Mouse (Mus musculus) MEL (cell line): ENCODE measurements around the gene Actr3. TPM values are rescaled to one million over a fixed set of nuclear protein-coding genes. Genes with fewer than 3 reads are reported as not detected.

Source experiments
- DNase-seq: peaks from one replicate; pipeline ENCODE4 v3.0.0; 2011; ENCODE audit warnings: low read depth, low spot score
- H3K27ac ChIP-seq: 2 replicates; pipeline ENCODE4 v1.5.1; 2012; ENCODE audit warnings: low read depth, mild to moderate bottlenecking, control low read depth, low read length, moderate library complexity; ENCODE audit not compliant: control insufficient read depth
- H3K27me3 ChIP-seq, 2 experiments: fragments of 150-350 bp in 1 of 2; sonication (generic) in 1 of 2; 2 replicates each; pipeline ENCODE4 v1.6.1; 2012; ENCODE audit warnings: low read length in 2 of 2, mild to moderate bottlenecking in 2 of 2, improper control_type of control experiment in 1 of 2, moderate library complexity in 1 of 2; ENCODE audit not compliant: insufficient read depth in 2 of 2, control insufficient read depth in 1 of 2
- H3K36me3 ChIP-seq, 2 experiments: 2 replicates each; pipeline ENCODE4 v1.6.1; 2012 to 2014; ENCODE audit warnings: low read length in 2 of 2, improper control_type of control experiment in 1 of 2, inconsistent platforms in 1 of 2, mild to moderate bottlenecking in 1 of 2; ENCODE audit not compliant: insufficient read depth in 2 of 2, control insufficient read depth in 1 of 2
- H3K4me1 ChIP-seq, 2 experiments: fragments of 150-350 bp in 1 of 2; sonication (generic) in 1 of 2; 2 replicates each; pipeline ENCODE4 v1.6.1; 2012; ENCODE audit warnings: low read length in 2 of 2, improper control_type of control experiment in 1 of 2, mild to moderate bottlenecking in 1 of 2; ENCODE audit not compliant: insufficient read depth in 2 of 2, control insufficient read depth in 1 of 2
- H3K4me3 ChIP-seq, 2 experiments: fragments of 150-350 bp in 1 of 2; sonication (generic) in 1 of 2; 2 replicates each; pipeline ENCODE4 v1.5.1; 2012; ENCODE audit warnings: low read depth in 2 of 2, low read length in 2 of 2, mild to moderate bottlenecking in 2 of 2, moderate library complexity in 2 of 2, control low read depth in 1 of 2, improper control_type of control experiment in 1 of 2; ENCODE audit not compliant: control insufficient read depth in 1 of 2, insufficient read depth in 1 of 2
- H3K79me2 ChIP-seq: 2 replicates; pipeline ENCODE4 v1.6.1; 2012; ENCODE audit warnings: mild to moderate bottlenecking, low read length, moderate library complexity; ENCODE audit not compliant: control insufficient read depth, poor library complexity, insufficient read depth
- H3K9ac ChIP-seq: 2 replicates; pipeline ENCODE4 v1.6.1; 2012; ENCODE audit warnings: low read depth, mild to moderate bottlenecking, control low read depth, low read length, moderate library complexity; ENCODE audit not compliant: control insufficient read depth, poor library complexity, severe bottlenecking
- H3K9me3 ChIP-seq: fragments of 150-350 bp; sonication (generic); replicated peaks from 2 replicates; pipeline ENCODE4 v1.6.1; 2012; ENCODE audit warnings: mild to moderate bottlenecking, low read length, improper control_type of control experiment, moderate library complexity; ENCODE audit not compliant: insufficient read depth
- BHLHE40 ChIP-seq: IDR thresholded peaks from 2 replicates; pipeline ENCODE4 v1.6.1; 2012; ENCODE audit warnings: low read depth, mild to moderate bottlenecking, inconsistent platforms, low read length, improper control_type of control experiment, borderline replicate concordance
- CHD2 ChIP-seq: IDR thresholded peaks from 2 replicates; pipeline ENCODE4 v1.6.1; 2011; ENCODE audit warnings: low read length, improper control_type of control experiment
- CTCF ChIP-seq, 3 experiments: IDR thresholded peaks in 2 of 3; conservative IDR thresholded peaks in 1 of 3; 2 replicates each; pipeline ENCODE4 v1.5.1; 2011 to 2012; ENCODE audit warnings: low read length in 3 of 3, low read depth in 2 of 3, mild to moderate bottlenecking in 2 of 3, improper control_type of control experiment in 1 of 3, inconsistent platforms in 1 of 3, mixed read lengths in 1 of 3, moderate library complexity in 1 of 3; ENCODE audit not compliant: control insufficient read depth in 1 of 3, insufficient read depth in 1 of 3, poor library complexity in 1 of 3, severe bottlenecking in 1 of 3
- E2F4 ChIP-seq: IDR thresholded peaks from 2 replicates; pipeline ENCODE4 v1.6.1; 2011; ENCODE audit warnings: low read depth, low read length, improper control_type of control experiment, borderline replicate concordance
- ETS1 ChIP-seq: IDR thresholded peaks from 2 replicates; pipeline ENCODE4 v1.6.1; 2012; ENCODE audit warnings: low read depth, mild to moderate bottlenecking, inconsistent platforms, low read length, improper control_type of control experiment, moderate library complexity
- GATA1 ChIP-seq: IDR thresholded peaks from 2 replicates; pipeline ENCODE4 v1.6.1; 2011; ENCODE audit warnings: low read depth, low read length, improper control_type of control experiment
- HCFC1 ChIP-seq: IDR thresholded peaks from 2 replicates; pipeline ENCODE4 v1.6.1; 2012; ENCODE audit warnings: low read depth, mild to moderate bottlenecking, inconsistent platforms, low read length, improper control_type of control experiment, moderate library complexity
- JUND ChIP-seq: IDR thresholded peaks from 2 replicates; pipeline ENCODE4 v1.6.1; 2011; ENCODE audit warnings: low read depth, mild to moderate bottlenecking, improper control_type of control experiment, low read length
- MAX ChIP-seq: IDR thresholded peaks from 2 replicates; pipeline ENCODE4 v1.6.1; 2011; ENCODE audit warnings: low read length, improper control_type of control experiment
- MAZ ChIP-seq: IDR thresholded peaks from 2 replicates; pipeline ENCODE4 v1.6.1; 2012; ENCODE audit warnings: low read depth, mild to moderate bottlenecking, inconsistent platforms, low read length, improper control_type of control experiment
- MXI1 ChIP-seq: IDR thresholded peaks from 2 replicates; pipeline ENCODE4 v1.6.1; 2011; ENCODE audit warnings: mild to moderate bottlenecking, low read depth, low read length, improper control_type of control experiment
- MYB ChIP-seq: IDR thresholded peaks from 2 replicates; pipeline ENCODE4 v1.6.1; 2011; ENCODE audit warnings: mild to moderate bottlenecking, low read depth, low read length, improper control_type of control experiment
- NELFE ChIP-seq: IDR thresholded peaks from 2 replicates; pipeline ENCODE4 v1.6.1; 2011; ENCODE audit warnings: low read depth, low read length, improper control_type of control experiment
- NRF1 ChIP-seq: IDR thresholded peaks from 2 replicates; pipeline ENCODE4 v1.6.1; 2014; ENCODE audit warnings: low read depth, mild to moderate bottlenecking, inconsistent platforms, low read length, improper control_type of control experiment, moderate library complexity; ENCODE audit not compliant: poor library complexity, insufficient read depth, severe bottlenecking
- POLR2A ChIP-seq, 2 experiments: IDR thresholded peaks; 2 replicates each; pipeline ENCODE4 v1.6.1; 2011 to 2012; ENCODE audit warnings: low read length in 2 of 2, mild to moderate bottlenecking in 2 of 2, control low read depth in 1 of 2, improper control_type of control experiment in 1 of 2, low read depth in 1 of 2, moderate library complexity in 1 of 2; ENCODE audit not compliant: control insufficient read depth in 1 of 2, insufficient read depth in 1 of 2, poor library complexity in 1 of 2
- POLR2AphosphoS5 ChIP-seq: IDR thresholded peaks from 2 replicates; pipeline ENCODE4 v1.6.1; 2012; ENCODE audit warnings: low read depth, borderline replicate concordance, mild to moderate bottlenecking, inconsistent platforms, low read length, moderate library complexity, mixed read lengths
- RCOR1 ChIP-seq: IDR thresholded peaks from 2 replicates; pipeline ENCODE4 v1.6.1; 2012; ENCODE audit warnings: low read depth, mild to moderate bottlenecking, inconsistent platforms, low read length, improper control_type of control experiment
- TAL1 ChIP-seq: IDR thresholded peaks from 2 replicates; pipeline ENCODE4 v1.6.1; 2012; ENCODE audit warnings: mild to moderate bottlenecking, inconsistent platforms, low read length, moderate library complexity, mixed read lengths
- TCF12 ChIP-seq: IDR thresholded peaks from 2 replicates; pipeline ENCODE4 v1.6.1; 2014; ENCODE audit warnings: low read depth, mild to moderate bottlenecking, inconsistent platforms, low read length, improper control_type of control experiment, moderate library complexity
- UBTF ChIP-seq: IDR thresholded peaks from 2 replicates; pipeline ENCODE4 v1.6.1; 2012; ENCODE audit warnings: low read depth, mild to moderate bottlenecking, inconsistent platforms, low read length, improper control_type of control experiment, moderate library complexity, borderline replicate concordance; ENCODE audit not compliant: insufficient read depth
- USF1 ChIP-seq: IDR thresholded peaks from 2 replicates; pipeline ENCODE4 v1.6.1; 2014; ENCODE audit warnings: low read depth, mild to moderate bottlenecking, inconsistent platforms, low read length, improper control_type of control experiment, moderate library complexity
- USF2 ChIP-seq, 2 experiments: IDR thresholded peaks; 2 replicates each; pipeline ENCODE4 v1.6.1; 2011 to 2012; ENCODE audit warnings: improper control_type of control experiment in 2 of 2, low read length in 2 of 2, borderline replicate concordance in 1 of 2, inconsistent platforms in 1 of 2, low read depth in 1 of 2, mild to moderate bottlenecking in 1 of 2; ENCODE audit not compliant: insufficient read depth in 1 of 2
- ZC3H11A ChIP-seq: IDR thresholded peaks from 2 replicates; pipeline ENCODE4 v1.6.1; 2012; ENCODE audit warnings: low read depth, mild to moderate bottlenecking, inconsistent platforms, low read length, improper control_type of control experiment
- ZMIZ1 ChIP-seq: IDR thresholded peaks from 2 replicates; pipeline ENCODE4 v1.6.1; 2012; ENCODE audit warnings: low read depth, mild to moderate bottlenecking, inconsistent platforms, low read length, improper control_type of control experiment, moderate library complexity
- polyA plus RNA-seq, 2 experiments: library from polyadenylated mRNA; stranded (reverse) in 1 of 2; unstranded in 1 of 2; fragments of >175 nt in 1 of 2; fragments of >200 nt in 1 of 2; gene quantifications; 2 replicates each; pipeline versions ENCODE4 v1.2.1 to v1.2.4; 2012; ENCODE audit warnings: low replicate concordance in 2 of 2, low read depth in 1 of 2; ENCODE audit not compliant: insufficient read length in 2 of 2, insufficient read depth in 1 of 2, missing spikeins in 1 of 2
- total RNA-seq: library from RNA; depleted of rRNA; stranded (reverse); fragments of 300-350 nt; gene quantifications from 2 replicates; pipeline ENCODE4 v1.2.3, GENCODE M21; 2012

Gene Actr3
- total and polyA plus RNA-seq, 3 experiments, result 154 to 211 TPM; not detected in 1

DNA sequence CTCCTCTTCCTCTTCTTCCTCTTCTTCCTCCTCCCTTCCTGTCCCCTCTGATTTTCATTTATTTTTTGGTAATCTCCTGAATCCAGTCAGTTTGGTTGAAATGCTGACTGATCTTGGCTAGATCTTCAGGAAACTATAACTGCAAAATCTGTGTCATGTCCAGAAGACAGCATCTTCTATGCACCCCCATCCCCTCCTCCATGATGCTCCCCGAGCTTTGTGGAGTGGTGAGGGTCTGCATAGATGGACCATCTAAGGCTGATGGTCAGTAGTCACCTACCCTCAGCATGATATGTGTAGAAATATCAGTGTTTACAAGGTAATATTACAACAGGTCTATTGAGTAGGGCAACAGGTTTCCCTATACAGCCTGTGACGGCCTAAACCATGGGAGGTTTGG lies 1.6 kb upstream of the Actr3 start:
- peaks cover 11 to 18% of the 10 kb centered on the region in 2 experiments for H3K4me1 ChIP-seq
- H3K9me3 ChIP-seq, result no peaks in the 10 kb centered on the region
- no peaks in the 10 kb centered on the region for H3K27me3 ChIP-seq
- no peak overlapping the region for H3K4me3 ChIP-seq
- no peak overlapping the region for H3K9ac ChIP-seq
- TF ChIP-seq NRF1 (no peak), RCOR1 (no peak), MYB (no peak), TAL1 (no peak)
- TF ChIP-seq, all 39 proteins: peak for 0
- DNase-seq, result no peak
- H3K79me2 ChIP-seq, result peaks cover 23% of the 10 kb centered on the region
- H3K27ac ChIP-seq, result no peak overlapping the region
- peaks cover 0 to 36% of the 10 kb centered on the region in 2 experiments; a peak in 3 of 4 replicates for H3K36me3 ChIP-seq

DNA sequence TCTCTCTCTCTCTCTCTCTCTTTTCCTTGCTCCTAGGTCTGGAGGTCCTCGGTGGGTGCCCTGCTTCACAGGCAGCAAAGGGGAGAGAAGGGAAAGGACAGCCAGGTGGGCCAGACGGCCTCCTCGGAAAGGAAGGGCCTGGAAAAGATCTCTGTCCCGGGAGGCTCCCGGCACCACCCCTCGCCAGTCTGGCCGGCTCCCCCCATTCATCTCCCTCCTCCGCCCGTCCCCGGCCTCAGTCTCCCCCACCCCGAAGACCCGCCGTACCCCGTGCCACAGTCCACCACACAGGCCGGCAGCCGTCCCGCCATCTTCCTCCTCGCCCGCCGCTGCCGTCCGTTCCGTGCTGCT lies 534 bp downstream of the Actr3 start:
- Histone ChIP-seq H3K9me3 (no peaks in the 10 kb centered on the region), H3K79me2 (peaks cover 41% of the 10 kb centered on the region), H3K9ac (peak overlapping the region; percentile 90), H3K4me3 (peak overlapping the region; percentile 65 to 85), H3K27me3 (no peaks in the 10 kb centered on the region), H3K36me3 (peaks cover 0 to 53% of the 10 kb centered on the region in 2 experiments; a peak in 3 of 4 replicates), H3K27ac (peak overlapping the region; percentile 82), H3K4me1 (peaks cover 11 to 23% of the 10 kb centered on the region in 2 experiments)
- TF ChIP-seq MXI1 (no peak; the same call in 1 of the 2 replicates), POLR2A (IDR thresholded peaks at IDR 0.05; ENCODE audit: control insufficient read depth in 1 of 2, insufficient read depth in 1 of 2, low read depth in 1 of 2, low read length in 2 of 2, poor library complexity in 1 of 2) (peak in 1 of 2 experiments; percentile 32; a peak in 1 of 4 replicates)
- DNase-seq, result no peak

DNA sequence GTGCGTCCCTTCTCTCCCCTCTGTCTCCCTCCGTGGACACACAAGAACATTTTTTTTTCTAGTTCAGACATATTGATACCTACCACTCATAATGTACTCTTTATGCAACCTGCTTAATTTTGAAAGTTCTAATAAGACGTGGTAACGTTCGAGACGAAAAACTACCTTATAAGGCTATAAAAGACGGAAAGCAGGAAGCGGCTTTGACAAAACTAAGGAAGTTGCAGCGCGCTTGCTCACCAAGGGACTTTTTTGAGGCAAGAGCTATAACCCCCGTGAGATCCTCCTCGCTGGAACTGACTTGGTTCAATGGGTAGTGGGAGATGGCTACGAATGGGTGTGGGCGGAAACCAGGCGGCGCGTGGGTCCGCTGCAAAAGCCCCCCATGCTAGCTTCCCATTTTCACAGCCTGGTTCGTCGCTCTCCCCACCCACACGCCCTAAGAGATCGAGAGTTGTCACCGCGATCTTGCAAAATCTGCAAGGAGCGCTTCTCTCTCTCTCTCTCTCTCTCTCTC lies 984 bp downstream of the Actr3 start:
- Histone ChIP-seq H3K36me3 (peaks cover 0 to 58% of the 10 kb centered on the region in 2 experiments; a peak in 3 of 4 replicates), H3K27me3 (no peaks in the 10 kb centered on the region), H3K9me3 (no peaks in the 10 kb centered on the region), H3K4me1 (peaks cover 12 to 25% of the 10 kb centered on the region in 2 experiments), H3K9ac (peak overlapping the region; percentile 90), H3K79me2 (peaks cover 46% of the 10 kb centered on the region), H3K4me3 (peak overlapping the region; percentile 65 to 85), H3K27ac (peak overlapping the region; percentile 82)
- peak; percentile 87 for DNase-seq
- TF ChIP-seq NELFE, result no peak
- no peak for TF ChIP-seq POLR2AphosphoS5
- TF ChIP-seq CHD2, result no peak
- no peak for TF ChIP-seq UBTF
- no peak for TF ChIP-seq USF2 (IDR thresholded peaks at IDR 0.05; ENCODE audit: borderline replicate concordance in 1 of 2, insufficient read depth in 1 of 2, low read depth in 1 of 2, low read length in 2 of 2)
- TF ChIP-seq ETS1, result no peak; the same call in 1 of the 2 replicates
- TF ChIP-seq MAZ, result no peak
- TF ChIP-seq CTCF (IDR thresholded peaks at IDR 0.05 in 2 of 3, conservative IDR thresholded peaks at IDR 0.05 in 1 of 3; ENCODE audit: control insufficient read depth in 1 of 3, insufficient read depth in 1 of 3, low read depth in 2 of 3, low read length in 3 of 3, poor library complexity in 1 of 3, severe bottlenecking in 1 of 3), result no peak
- no peak for TF ChIP-seq RCOR1
- no peak for TF ChIP-seq GATA1
- TF ChIP-seq MYB, result no peak
- TF ChIP-seq MXI1, result peak; percentile 68; the same call in 1 of the 2 replicates
- TF ChIP-seq E2F4, result no peak
- no peak; the same call in 1 of the 2 replicates for TF ChIP-seq ZMIZ1
- peak; percentile 64 for TF ChIP-seq NRF1
- no peak for TF ChIP-seq BHLHE40
- TF ChIP-seq ZC3H11A, result no peak
- TF ChIP-seq USF1, result no peak
- peak; percentile 21; the same call in 1 of the 2 replicates for TF ChIP-seq MAX
- TF ChIP-seq HCFC1, result peak; percentile 70
- TF ChIP-seq JUND, result no peak
- no peak for TF ChIP-seq TAL1
- TF ChIP-seq TCF12, result 0 out of 2 replicates have a peak, but pooled peaks have one; percentile 4
